Mouse (Mus musculus): ENCODE data around the gene Gm20521. TPM values are rescaled to one million over a fixed set of nuclear protein-coding genes. Genes with fewer than 3 reads are reported as not detected.

The Gm20521 gene
- polyA plus RNA-seq, 1 experiment from 2014 or later, result not detected

- Histone ChIP-seq H3K27ac (ENCODE audit: low read depth, low read length) (no peak overlapping the region), H3K27me3 (replicated peaks; ENCODE audit: control insufficient read depth, insufficient read depth, low read length) (no peaks in the 10 kb centered on the region), H3K4me3 (ENCODE audit: low read depth, low read length) (no peak overlapping the region), H3K9ac (ENCODE audit: low read length) (no peak overlapping the region), H3K4me2 (ENCODE audit: low read length) (no peak overlapping the region), H3K36me3 (ENCODE audit: control insufficient read depth, insufficient read depth, low read length) (no peaks in the 10 kb centered on the region), H3K9me3 (replicated peaks; ENCODE audit: control insufficient read depth, low read length) (no peaks in the 10 kb centered on the region), H3K4me1 (ENCODE audit: control insufficient read depth, insufficient read depth, low read length) (no peaks in the 10 kb centered on the region)
- ATAC-seq (no peak), DNase-seq (ENCODE audit: low spot score) (no peak)
- 83% methylated on average over 15 of the region's 15 CpGs for WGBS
Measured at GRCm38 (mm10) chr14:54938431-54939219, 55.4 kb downstream of the Gm20521 start.

GRCm38 (mm10) chr14:54939434-54940175 lies 56.4 kb downstream of the Gm20521 start:
- Histone ChIP-seq H3K9ac (ENCODE audit: low read length) (no peak overlapping the region), H3K4me3 (ENCODE audit: low read depth, low read length) (no peak overlapping the region), H3K9me3 (replicated peaks; ENCODE audit: control insufficient read depth, low read length) (no peaks in the 10 kb centered on the region), H3K27ac (ENCODE audit: low read depth, low read length) (no peak overlapping the region), H3K4me2 (ENCODE audit: low read length) (no peak overlapping the region), H3K36me3 (ENCODE audit: control insufficient read depth, insufficient read depth, low read length) (no peaks in the 10 kb centered on the region), H3K4me1 (ENCODE audit: control insufficient read depth, insufficient read depth, low read length) (no peaks in the 10 kb centered on the region), H3K27me3 (replicated peaks; ENCODE audit: control insufficient read depth, insufficient read depth, low read length) (no peaks in the 10 kb centered on the region)
- WGBS, result 51% methylated on average over 12 of the region's 12 CpGs
- ATAC-seq (no peak; the same call in 1 of the 2 replicates), DNase-seq (ENCODE audit: low spot score) (peak; percentile 55)

GRCm38 (mm10) chr14:54940176-54940530 lies 56.9 kb downstream of the Gm20521 start:
- Histone ChIP-seq H3K27me3 (replicated peaks; ENCODE audit: control insufficient read depth, insufficient read depth, low read length) (no peaks in the 10 kb centered on the region), H3K4me1 (ENCODE audit: control insufficient read depth, insufficient read depth, low read length) (no peaks in the 10 kb centered on the region), H3K36me3 (ENCODE audit: control insufficient read depth, insufficient read depth, low read length) (no peaks in the 10 kb centered on the region), H3K9ac (ENCODE audit: low read length) (no peak overlapping the region), H3K4me3 (ENCODE audit: low read depth, low read length) (no peak overlapping the region), H3K9me3 (replicated peaks; ENCODE audit: control insufficient read depth, low read length) (no peaks in the 10 kb centered on the region), H3K27ac (ENCODE audit: low read depth, low read length) (no peak overlapping the region), H3K4me2 (ENCODE audit: low read length) (no peak overlapping the region)
- 81% methylated on average over 3 of the region's 3 CpGs for WGBS
- ATAC-seq (no peak), DNase-seq (ENCODE audit: low spot score) (no peak)

- 63% methylated on average over 13 of the region's 13 CpGs for WGBS
- no peak for DNase-seq (ENCODE audit: low spot score)
- ATAC-seq, result no peak
- Histone ChIP-seq H3K4me3 (ENCODE audit: low read depth, low read length) (no peak overlapping the region), H3K9me3 (replicated peaks; ENCODE audit: control insufficient read depth, low read length) (no peaks in the 10 kb centered on the region), H3K9ac (ENCODE audit: low read length) (no peak overlapping the region), H3K36me3 (ENCODE audit: control insufficient read depth, insufficient read depth, low read length) (no peaks in the 10 kb centered on the region), H3K27ac (ENCODE audit: low read depth, low read length) (no peak overlapping the region), H3K4me2 (ENCODE audit: low read length) (no peak overlapping the region), H3K4me1 (ENCODE audit: control insufficient read depth, insufficient read depth, low read length) (no peaks in the 10 kb centered on the region), H3K27me3 (replicated peaks; ENCODE audit: control insufficient read depth, insufficient read depth, low read length) (no peaks in the 10 kb centered on the region)
Measured at GRCm38 (mm10) chr14:54941024-54941978, 58.1 kb downstream of the Gm20521 start.

GRCm38 (mm10) chr14:54942479-54942878 lies 59.2 kb downstream of the Gm20521 start:
- Histone ChIP-seq H3K4me3 (ENCODE audit: low read depth, low read length) (no peak overlapping the region), H3K27me3 (replicated peaks; ENCODE audit: control insufficient read depth, insufficient read depth, low read length) (no peaks in the 10 kb centered on the region), H3K36me3 (ENCODE audit: control insufficient read depth, insufficient read depth, low read length) (no peaks in the 10 kb centered on the region), H3K9me3 (replicated peaks; ENCODE audit: control insufficient read depth, low read length) (no peaks in the 10 kb centered on the region), H3K9ac (ENCODE audit: low read length) (no peak overlapping the region), H3K4me2 (ENCODE audit: low read length) (no peak overlapping the region), H3K4me1 (ENCODE audit: control insufficient read depth, insufficient read depth, low read length) (no peaks in the 10 kb centered on the region), H3K27ac (ENCODE audit: low read depth, low read length) (no peak overlapping the region)
- DNase-seq (ENCODE audit: low spot score) (no peak), ATAC-seq (no peak)
- 90% methylated on average over 8 of the region's 8 CpGs for WGBS

GRCm38 (mm10) chr14:54943971-54944370 lies 60.7 kb downstream of the Gm20521 start:
- H3K27me3 ChIP-seq (replicated peaks; ENCODE audit: control insufficient read depth, insufficient read depth, low read length), result no peaks in the 10 kb centered on the region
- no peak overlapping the region for H3K4me2 ChIP-seq (ENCODE audit: low read length)
- H3K9me3 ChIP-seq (replicated peaks; ENCODE audit: control insufficient read depth, low read length), result no peaks in the 10 kb centered on the region
- H3K27ac ChIP-seq (ENCODE audit: low read depth, low read length), result no peak overlapping the region
- H3K36me3 ChIP-seq (ENCODE audit: control insufficient read depth, insufficient read depth, low read length), result no peaks in the 10 kb centered on the region
- 92% methylated on average over 7 of the region's 7 CpGs for WGBS
- H3K9ac ChIP-seq (ENCODE audit: low read length), result no peak overlapping the region
- DNase-seq (ENCODE audit: low spot score) (no peak), ATAC-seq (no peak)
- no peaks in the 10 kb centered on the region for H3K4me1 ChIP-seq (ENCODE audit: control insufficient read depth, insufficient read depth, low read length)
- no peak overlapping the region for H3K4me3 ChIP-seq (ENCODE audit: low read depth, low read length)

- WGBS, result 70% methylated on average over 2 of the region's 2 CpGs
- no peak overlapping the region for H3K4me3 ChIP-seq (ENCODE audit: low read depth, low read length)
- ATAC-seq (no peak), DNase-seq (ENCODE audit: low spot score) (no peak)
- H3K9ac ChIP-seq (ENCODE audit: low read length), result no peak overlapping the region
- no peaks in the 10 kb centered on the region for H3K36me3 ChIP-seq (ENCODE audit: control insufficient read depth, insufficient read depth, low read length)
- no peak overlapping the region for H3K27ac ChIP-seq (ENCODE audit: low read depth, low read length)
- no peaks in the 10 kb centered on the region for H3K4me1 ChIP-seq (ENCODE audit: control insufficient read depth, insufficient read depth, low read length)
- no peaks in the 10 kb centered on the region for H3K9me3 ChIP-seq (replicated peaks; ENCODE audit: control insufficient read depth, low read length)
- H3K4me2 ChIP-seq (ENCODE audit: low read length), result no peak overlapping the region
- no peaks in the 10 kb centered on the region for H3K27me3 ChIP-seq (replicated peaks; ENCODE audit: control insufficient read depth, insufficient read depth, low read length)
Measured at GRCm38 (mm10) chr14:54944939-54945338, 61.7 kb downstream of the Gm20521 start.

- no peak for ATAC-seq
- no peak overlapping the region for H3K27ac ChIP-seq (ENCODE audit: low read depth, low read length)
- 83% methylated on average over 19 of the region's 19 CpGs for WGBS
Measured at GRCm38 (mm10) chr14:54945975-54946704, 62.9 kb downstream of the Gm20521 start.

More at GRCm38 (mm10) chr14:54945975-54946704, 62.9 kb downstream of the Gm20521 start:
- no peak overlapping the region for H3K4me2 ChIP-seq (ENCODE audit: low read length)
- no peaks in the 10 kb centered on the region for H3K9me3 ChIP-seq (replicated peaks; ENCODE audit: control insufficient read depth, low read length)
- DNase-seq (ENCODE audit: low spot score), result no peak
- no peaks in the 10 kb centered on the region for H3K4me1 ChIP-seq (ENCODE audit: control insufficient read depth, insufficient read depth, low read length)
- no peaks in the 10 kb centered on the region for H3K36me3 ChIP-seq (ENCODE audit: control insufficient read depth, insufficient read depth, low read length)
- no peak overlapping the region for H3K4me3 ChIP-seq (ENCODE audit: low read depth, low read length)
- no peak overlapping the region for H3K9ac ChIP-seq (ENCODE audit: low read length)
- H3K27me3 ChIP-seq (replicated peaks; ENCODE audit: control insufficient read depth, insufficient read depth, low read length), result no peaks in the 10 kb centered on the region
